Comparison of ENCODE assay signal across 19 mouse cellular contexts in the genomic region with DNA sequence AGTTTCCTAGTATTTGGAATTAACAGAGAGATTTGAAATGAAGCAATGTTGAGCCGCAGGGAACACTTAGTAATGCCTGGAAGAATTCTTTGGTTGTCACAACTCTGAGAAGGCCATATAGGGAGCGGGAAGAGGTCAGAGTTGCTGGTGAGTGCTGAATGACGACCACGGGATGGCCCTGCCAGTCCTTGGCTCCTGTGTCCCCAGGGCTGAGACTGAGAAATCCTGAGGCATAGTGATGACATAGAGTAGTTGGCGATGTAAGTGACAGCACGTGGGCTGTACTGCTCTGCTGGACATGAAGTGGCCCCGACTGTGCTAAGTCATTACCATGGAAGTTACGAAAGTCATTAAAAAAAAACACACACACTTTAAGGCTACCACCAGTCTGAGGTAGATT.
DNase-seq lines count a peak whose midpoint lies in the region; ATAC-seq and TF ChIP-seq lines count a peak whose summit lies in the region.
"Had no signal": no experiment of that assay in that cellular context is flagged by ENCODE, and none has a peak within 500 bp of the region (broad histone marks: within the 10 kb centered on the region; RNA-seq: fewer than 3 reads in every experiment).

No protein-coding gene starts in this region.

- peak; percentile 80 for ATAC-seq in heart, postnatal 0 days (ENCODE audit: insufficient read depth, low read depth)
- 0 out of 2 replicates have a peak, but pooled peaks have one; percentile 19 for ATAC-seq in stomach, postnatal 0 days (ENCODE audit: low FRiP score, low TSS enrichment)
- ATAC-seq: CD4-positive, CD25-positive, alpha-beta regulatory T cell, adult 4 months had no signal

- TF ChIP-seq EP300 in heart, postnatal 0 days (IDR thresholded peaks at IDR 0.05; ENCODE audit: low read depth), result no peak
- no peak for TF ChIP-seq EP300 in heart, adult 2 months (IDR thresholded peaks at IDR 0.05; ENCODE audit: insufficient read depth, low read depth, low read length)
- no peak for TF ChIP-seq EP300 in stomach, postnatal 0 days (optimal IDR thresholded peaks at IDR 0.05)

- H3K4me3 ChIP-seq in heart, postnatal 0 days (ENCODE audit: low read depth, low read length), result no peak overlapping the region
- H3K4me3 ChIP-seq in heart, adult 2 months, result no peak overlapping the region
- H3K4me3 ChIP-seq in stomach, postnatal 0 days (ENCODE audit: low read depth, low read length), result no peak overlapping the region
- H3K4me3 ChIP-seq: erythroblast, embryonic 14.5 days; heart, embryonic 15.5 days; hindbrain, embryonic 12.5 days; limb, embryonic 15.5 days; liver, embryonic 15.5 days; midbrain, embryonic 15.5 days; myocyte had no signal

- no peaks in the 10 kb centered on the region; the same call in 1 of the 2 replicates for H3K27me3 ChIP-seq in heart, postnatal 0 days (ENCODE audit: control insufficient read depth, insufficient read depth, low read length)
- H3K27me3 ChIP-seq in heart, adult 2 months (ENCODE audit: control insufficient read depth, insufficient read depth, low read length), result no peaks in the 10 kb centered on the region
- no peaks in the 10 kb centered on the region for H3K27me3 ChIP-seq in stomach, postnatal 0 days (ENCODE audit: control insufficient read depth, insufficient read depth, low read length)
- H3K27me3 ChIP-seq: hindbrain, embryonic 12.5 days; limb, embryonic 15.5 days; liver, embryonic 15.5 days; midbrain, embryonic 15.5 days had no signal

- H3K4me2 ChIP-seq in heart, postnatal 0 days (ENCODE audit: low read depth, low read length), result no peak overlapping the region
- H3K4me2 ChIP-seq in stomach, postnatal 0 days (replicated peaks; ENCODE audit: low read depth), result no peak overlapping the region
- H3K4me2 ChIP-seq: heart, embryonic 15.5 days; hindbrain, embryonic 12.5 days; limb, embryonic 15.5 days; liver, embryonic 15.5 days; midbrain, embryonic 15.5 days had no signal

- H3K36me3 ChIP-seq in heart, postnatal 0 days (replicated peaks; ENCODE audit: control insufficient read depth, insufficient read depth, low read length), result no peaks in the 10 kb centered on the region
- H3K36me3 ChIP-seq in heart, adult 2 months (ENCODE audit: control insufficient read depth, insufficient read depth, low read length), result no peaks in the 10 kb centered on the region
- H3K36me3 ChIP-seq in stomach, postnatal 0 days (ENCODE audit: control insufficient read depth, insufficient read depth, low read length), result no peaks in the 10 kb centered on the region
- H3K36me3 ChIP-seq: heart, embryonic 15.5 days; hindbrain, embryonic 12.5 days; limb, embryonic 15.5 days; liver, embryonic 15.5 days; midbrain, embryonic 15.5 days had no signal

- H3K4me1 ChIP-seq in heart, postnatal 0 days (ENCODE audit: control insufficient read depth, insufficient read depth), result peaks cover 18% of the 10 kb centered on the region; the same call in 1 of the 2 replicates
- peaks cover 8% of the 10 kb centered on the region for H3K4me1 ChIP-seq in heart, adult 2 months (ENCODE audit: control insufficient read depth, insufficient read depth, low read length)
- peaks cover 5% of the 10 kb centered on the region for H3K4me1 ChIP-seq in stomach, postnatal 0 days (replicated peaks; ENCODE audit: control insufficient read depth, insufficient read depth)
- H3K4me1 ChIP-seq: liver, embryonic 15.5 days had no signal

- H3K79me2 ChIP-seq in heart, adult 2 months (replicated peaks; ENCODE audit: control insufficient read depth, insufficient read depth, low read length), result no peaks in the 10 kb centered on the region

- peak; percentile 9 for DNase-seq in adrenal gland, postnatal 10 days
- no peak for DNase-seq in adrenal gland, adult 8-10 months
- DNase-seq in heart, postnatal 0 days (ENCODE audit: low spot score), result peak; percentile 30
- DNase-seq in heart, adult 2 months, result no peak
- peak; percentile 27 for DNase-seq in lung, postnatal 10 days
- no peak for DNase-seq in stomach, postnatal 0 days (ENCODE audit: low spot score)
- no peak for DNase-seq in spleen, postnatal 4 days (ENCODE audit: low spot score in 2 of 2)
- DNase-seq in layer of hippocampus, adult 11-12 months (ENCODE audit: low spot score), result no peak
- DNase-seq: cerebellum, adult 8-10 months; right cerebral cortex, postnatal 25 days; thymus, postnatal 14 days had no signal

- intact Hi-C loops in heart, adult 2 months (cut with DNase I), result no loop called here

- H3K9me3 ChIP-seq in heart, postnatal 0 days (replicated peaks; ENCODE audit: control insufficient read depth, low read length), result no peaks in the 10 kb centered on the region
- no peaks in the 10 kb centered on the region for H3K9me3 ChIP-seq in stomach, postnatal 0 days (ENCODE audit: control insufficient read depth, low read length)
- H3K9me3 ChIP-seq: heart, embryonic 15.5 days; hindbrain, embryonic 12.5 days; limb, embryonic 15.5 days; liver, embryonic 15.5 days; midbrain, embryonic 15.5 days had no signal

- no peak for TF ChIP-seq CTCF in heart, postnatal 0 days (IDR thresholded peaks at IDR 0.05; ENCODE audit: low read depth)
- no peak for TF ChIP-seq CTCF in heart, adult 2 months (IDR thresholded peaks at IDR 0.05)
- TF ChIP-seq CTCF in stomach, postnatal 0 days (IDR thresholded peaks at IDR 0.05; ENCODE audit: low read depth), result no peak

- 42% methylated on average over 8 of the region's 8 CpGs for WGBS in heart, postnatal 0 days
- 66% methylated on average over 8 of the region's 8 CpGs for WGBS in heart, adult 2 months
- WGBS in stomach, postnatal 0 days, result 71% methylated on average over 8 of the region's 8 CpGs

- no peak overlapping the region for H3K9ac ChIP-seq in heart, postnatal 0 days (replicated peaks; ENCODE audit: low read depth, low read length)
- no peak overlapping the region for H3K9ac ChIP-seq in heart, adult 2 months (ENCODE audit: low read depth, low read length)
- H3K9ac ChIP-seq in stomach, postnatal 0 days (ENCODE audit: low read length), result no peak overlapping the region
- H3K9ac ChIP-seq: heart, embryonic 15.5 days; hindbrain, embryonic 12.5 days; limb, embryonic 15.5 days; liver, embryonic 15.5 days; midbrain, embryonic 15.5 days had no signal

- H3K27ac ChIP-seq in heart, postnatal 0 days (ENCODE audit: low read depth), result no peak overlapping the region
- no peak overlapping the region for H3K27ac ChIP-seq in heart, adult 2 months
- H3K27ac ChIP-seq in stomach, postnatal 0 days (replicated peaks), result no peak overlapping the region
- H3K27ac ChIP-seq: heart, embryonic 15.5 days; hindbrain, embryonic 12.5 days; limb, embryonic 15.5 days; liver, embryonic 15.5 days; midbrain, embryonic 15.5 days had no signal

- TF ChIP-seq POLR2A in heart, adult 2 months (IDR thresholded peaks at IDR 0.05; ENCODE audit: insufficient read depth, low read depth, low read length), result no peak

Comparison
In these comparisons a context has a peak if more than half of its experiments do, and no peak if none do; other contexts are left out.
1. DNase-seq: peak in adrenal gland, postnatal 10 days (single experiment), heart, postnatal 0 days (single experiment) and lung, postnatal 10 days (single experiment); none in adrenal gland, adult 8-10 months (single experiment), heart, adult 2 months (0 of 2), stomach, postnatal 0 days (single experiment), spleen, postnatal 4 days (0 of 2) and layer of hippocampus, adult 11-12 months (single experiment).